Mouse (Mus musculus): Measurements from ENCODE around the gene Klhdc8a.

- TF ChIP-seq POLR2A (IDR thresholded peaks at IDR 0.05; ENCODE audit: low read depth, low read length) (no peak), POLR2AphosphoS2 (IDR thresholded peaks at IDR 0.05; ENCODE audit: low read depth, low read length) (no peak), ZNF384 (IDR thresholded peaks at IDR 0.05; ENCODE audit: low read depth, low read length) (no peak), KAT2A (IDR thresholded peaks at IDR 0.05; ENCODE audit: insufficient replicate concordance, low read length) (no peak), EP300 (IDR thresholded peaks at IDR 0.05; ENCODE audit: low read length) (no peak), SIN3A (IDR thresholded peaks at IDR 0.05; ENCODE audit: low read length) (no peak), MAFK (IDR thresholded peaks at IDR 0.05; ENCODE audit: insufficient replicate concordance, low read length) (no peak), CTCF (conservative IDR thresholded peaks at IDR 0.05 in 1 of 2, IDR thresholded peaks at IDR 0.05 in 1 of 2; ENCODE audit: low read depth in 2 of 2, low read length in 2 of 2) (no peak), USF1 (IDR thresholded peaks at IDR 0.05; ENCODE audit: low read depth, low read length) (no peak), USF2 (conservative IDR thresholded peaks at IDR 0.05; ENCODE audit: low read depth, low read length) (no peak)
Measured at GRCm38 (mm10) chr1:132306808-132307207, 8.4 kb downstream of the Klhdc8a start.
